Mouse (Mus musculus) lung, embryonic 14.5 days (tissue): ENCODE results near the gene Rhbdl1. TPM values are rescaled to one million over a fixed set of nuclear protein-coding genes. Genes with fewer than 3 reads are reported as not detected.

ENCODE experiments used
- ATAC-seq: fragments of 200-750 bp; cut with Nextera tagmentation; 2 replicates; pipeline ENCODE4 v1.8.0; 2017; ENCODE audit warnings: mild to moderate bottlenecking, moderate TSS enrichment, moderate library complexity; ENCODE audit not compliant: insufficient read depth
- DNase-seq: peaks from one replicate; pipeline ENCODE4 v3.0.0-alpha.2; 2015
- H3K27ac ChIP-seq: fragments of 300-500 bp; sonication (generic); 2 replicates; pipeline ENCODE4 v1.5.1; 2014; ENCODE audit warnings: low read depth, mild to moderate bottlenecking, moderate library complexity
- H3K27me3 ChIP-seq: fragments of 300-500 bp; sonication (generic); 2 replicates; pipeline ENCODE4 v1.6.1; 2014; ENCODE audit warnings: low read length, control low read depth; ENCODE audit not compliant: insufficient read depth
- H3K36me3 ChIP-seq: fragments of 300-500 bp; sonication (generic); 2 replicates; pipeline ENCODE4 v1.6.1; 2014; ENCODE audit warnings: control low read depth; ENCODE audit not compliant: insufficient read depth
- H3K4me1 ChIP-seq: fragments of 300-500 bp; sonication (generic); 2 replicates; pipeline ENCODE4 v1.6.1; 2014; ENCODE audit warnings: antibody characterized with exemption, control low read depth; ENCODE audit not compliant: insufficient read depth
- H3K4me2 ChIP-seq: fragments of 300-500 bp; sonication (generic); 2 replicates; pipeline ENCODE4 v1.6.1; 2014; ENCODE audit warnings: mild to moderate bottlenecking
- H3K4me3 ChIP-seq: fragments of 300-500 bp; sonication (generic); 2 replicates; pipeline ENCODE4 v1.5.1; 2014; ENCODE audit warnings: low read depth, low read length
- H3K9ac ChIP-seq: fragments of 300-500 bp; sonication (generic); 2 replicates; pipeline ENCODE4 v1.6.1; 2014
- H3K9me3 ChIP-seq: fragments of 300-500 bp; sonication (generic); 2 replicates; pipeline ENCODE4 v1.6.1; 2016; ENCODE audit warnings: low read depth, low read length, control low read depth
- CTCF ChIP-seq: IDR thresholded peaks from 2 replicates; pipeline ENCODE4 v1.5.1; 2016; ENCODE audit warnings: antibody characterized with exemption, low read depth
- WGBS: fragments of 180-500 bp; shearing (Covaris S2); extraction: QIAGEN DNeasy Blood & Tissue Kit; methylation state at CpG from one replicate; pipeline ENCODE4 v1.1.7; 2014; 5-methylcytosine and 5-hydroxymethylcytosine counted together
- polyA plus RNA-seq: library from polyadenylated mRNA; unstranded; fragments of >200 nt; fragmentation: Nextera tagmentation; extraction: Ambion mirVana; gene quantifications from 2 replicates; pipeline ENCODE4 v1.2.1, GENCODE M21; 2014

The Rhbdl1 gene
- polyA plus RNA-seq, 1 experiment from 2014 or later, result 2.0 TPM

DNA sequence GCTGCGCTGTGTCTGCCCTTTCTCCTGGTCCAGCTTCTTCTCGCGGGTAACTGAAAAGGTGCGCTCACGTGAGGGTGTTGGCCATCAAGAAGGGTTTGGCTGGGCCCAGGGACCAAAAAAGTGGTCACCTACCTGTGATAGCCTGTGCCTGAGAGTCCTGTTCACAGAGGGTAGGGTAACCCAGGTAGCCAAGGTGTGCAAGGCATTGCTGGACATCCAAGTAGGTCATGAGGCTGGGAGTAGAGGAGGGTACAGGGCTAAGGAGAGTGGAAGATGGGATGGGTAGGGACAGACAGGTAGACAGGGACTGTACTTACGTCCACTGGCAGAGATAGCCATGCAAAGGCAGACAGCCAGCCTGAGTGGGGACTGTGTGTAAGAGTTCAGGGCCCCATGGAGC lies 3.4 kb upstream of the Rhbdl1 start:
- DNase-seq, result no peak
- TF ChIP-seq CTCF, result no peak
- 94% methylated on average over 6 of the region's 6 CpGs for WGBS
- Histone ChIP-seq H3K4me1 (peaks cover 24% of the 10 kb centered on the region), H3K4me3 (no peak overlapping the region), H3K9ac (no peak overlapping the region), H3K36me3 (peaks cover 52% of the 10 kb centered on the region), H3K4me2 (no peak overlapping the region), H3K27ac (no peak overlapping the region), H3K9me3 (no peaks in the 10 kb centered on the region), H3K27me3 (no peaks in the 10 kb centered on the region)
- no peak for ATAC-seq

DNA sequence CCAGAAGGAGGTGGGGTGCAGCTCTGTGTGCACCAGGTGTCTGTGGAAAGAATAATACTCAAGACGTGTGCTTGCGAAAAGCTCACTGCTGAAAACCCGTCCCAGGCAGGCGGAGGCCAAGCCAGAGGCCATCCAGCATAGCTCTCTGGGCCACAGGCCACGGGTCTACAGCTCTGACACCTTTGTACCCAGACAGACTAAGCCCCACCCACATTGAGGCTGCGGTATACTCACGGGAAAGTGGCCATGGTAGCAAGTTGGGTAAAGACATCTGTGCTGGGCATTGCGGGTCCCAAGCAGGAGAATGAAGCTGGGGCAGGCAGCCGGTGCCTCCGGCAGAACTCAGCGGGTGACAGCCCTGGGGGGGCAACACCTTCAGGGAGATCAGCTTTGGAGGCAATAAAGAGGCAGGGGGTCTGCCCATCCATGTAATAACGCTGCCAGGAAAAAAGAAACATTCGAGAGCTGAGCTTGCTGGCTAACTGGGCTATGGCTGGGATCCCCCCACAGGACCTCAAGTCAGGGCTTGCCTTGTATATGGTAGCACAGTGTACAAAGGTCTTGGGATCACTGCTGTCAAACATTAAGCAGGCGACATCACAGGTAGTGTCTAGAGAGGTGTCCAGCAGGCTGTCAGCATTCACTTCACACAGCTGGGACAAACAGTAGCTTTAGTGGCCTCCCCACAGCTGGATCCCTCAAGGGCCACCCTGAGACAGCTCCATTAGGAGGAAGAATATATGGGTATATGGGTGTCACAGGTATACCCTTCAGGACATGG lies 2.5 kb upstream of the Rhbdl1 start:
- no peak for DNase-seq
- peaks cover 24% of the 10 kb centered on the region for H3K4me1 ChIP-seq
- H3K27me3 ChIP-seq, result no peaks in the 10 kb centered on the region
- H3K9ac ChIP-seq, result no peak overlapping the region
- no peak overlapping the region for H3K4me3 ChIP-seq
- ATAC-seq, result no peak
- H3K9me3 ChIP-seq, result no peaks in the 10 kb centered on the region
- peaks cover 60% of the 10 kb centered on the region for H3K36me3 ChIP-seq
- no peak for TF ChIP-seq CTCF
- no peak overlapping the region for H3K4me2 ChIP-seq
- WGBS, result 80% methylated on average over 14 of the region's 14 CpGs
- H3K27ac ChIP-seq, result no peak overlapping the region

DNA sequence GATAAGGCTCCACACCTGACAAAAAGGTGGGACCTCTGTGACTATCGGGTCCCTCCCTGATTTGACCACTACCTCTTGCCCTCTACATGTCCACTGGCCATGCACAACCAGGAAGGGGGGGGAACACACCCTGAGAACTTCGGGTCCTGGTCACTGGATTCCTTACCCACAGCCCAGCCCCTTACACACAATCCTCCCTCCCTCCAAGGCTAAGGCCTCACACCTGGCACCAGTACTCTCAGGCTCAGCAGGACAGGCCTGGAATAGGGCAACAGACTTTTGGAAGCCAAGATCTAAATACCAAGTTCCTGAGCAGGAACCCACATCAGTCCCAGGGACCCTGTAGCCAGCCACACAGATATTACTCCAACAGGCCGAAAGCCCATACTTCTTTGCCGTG lies 1.8 kb upstream of the Rhbdl1 start:
- 83% methylated on average over 4 of the region's 4 CpGs for WGBS
- no peak overlapping the region for H3K9ac ChIP-seq
- no peak for TF ChIP-seq CTCF
- H3K27me3 ChIP-seq, result no peaks in the 10 kb centered on the region
- H3K4me3 ChIP-seq, result no peak overlapping the region
- no peak overlapping the region for H3K27ac ChIP-seq
- peaks cover 63% of the 10 kb centered on the region for H3K36me3 ChIP-seq
- ATAC-seq (no peak), DNase-seq (no peak)
- H3K4me1 ChIP-seq, result peaks cover 31% of the 10 kb centered on the region
- H3K9me3 ChIP-seq, result no peaks in the 10 kb centered on the region
- H3K4me2 ChIP-seq, result no peak overlapping the region

DNA sequence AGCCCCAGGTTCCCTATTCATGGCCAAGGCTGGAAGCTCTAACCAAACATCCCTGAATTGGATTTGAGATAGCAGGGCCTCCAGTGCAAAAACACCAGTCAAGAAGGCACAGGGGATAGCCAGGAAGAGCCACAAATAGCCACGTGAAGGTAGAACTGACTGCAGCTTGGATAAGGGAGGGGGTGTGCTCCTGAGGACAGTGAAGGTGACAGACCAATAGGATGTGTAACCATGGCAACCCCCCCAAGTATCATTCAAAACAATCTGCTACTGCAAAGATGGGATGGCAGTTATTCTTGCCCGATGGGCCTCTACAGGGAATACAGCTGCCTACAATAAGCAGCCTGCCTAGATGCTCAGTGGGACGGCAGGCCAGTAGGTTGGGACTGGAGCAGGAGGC lies 438 bp upstream of the Rhbdl1 start:
- TF ChIP-seq CTCF, result no peak
- H3K27me3 ChIP-seq, result no peaks in the 10 kb centered on the region
- ATAC-seq (no peak), DNase-seq (peak; percentile 14)
- peaks cover 59% of the 10 kb centered on the region for H3K36me3 ChIP-seq
- H3K27ac ChIP-seq, result no peak overlapping the region
- 51% methylated on average over 3 of the region's 3 CpGs for WGBS
- H3K4me3 ChIP-seq, result no peak overlapping the region
- H3K9me3 ChIP-seq, result no peaks in the 10 kb centered on the region
- peak overlapping the region; percentile 74 for H3K4me2 ChIP-seq
- no peak overlapping the region for H3K9ac ChIP-seq
- peaks cover 26% of the 10 kb centered on the region for H3K4me1 ChIP-seq

DNA sequence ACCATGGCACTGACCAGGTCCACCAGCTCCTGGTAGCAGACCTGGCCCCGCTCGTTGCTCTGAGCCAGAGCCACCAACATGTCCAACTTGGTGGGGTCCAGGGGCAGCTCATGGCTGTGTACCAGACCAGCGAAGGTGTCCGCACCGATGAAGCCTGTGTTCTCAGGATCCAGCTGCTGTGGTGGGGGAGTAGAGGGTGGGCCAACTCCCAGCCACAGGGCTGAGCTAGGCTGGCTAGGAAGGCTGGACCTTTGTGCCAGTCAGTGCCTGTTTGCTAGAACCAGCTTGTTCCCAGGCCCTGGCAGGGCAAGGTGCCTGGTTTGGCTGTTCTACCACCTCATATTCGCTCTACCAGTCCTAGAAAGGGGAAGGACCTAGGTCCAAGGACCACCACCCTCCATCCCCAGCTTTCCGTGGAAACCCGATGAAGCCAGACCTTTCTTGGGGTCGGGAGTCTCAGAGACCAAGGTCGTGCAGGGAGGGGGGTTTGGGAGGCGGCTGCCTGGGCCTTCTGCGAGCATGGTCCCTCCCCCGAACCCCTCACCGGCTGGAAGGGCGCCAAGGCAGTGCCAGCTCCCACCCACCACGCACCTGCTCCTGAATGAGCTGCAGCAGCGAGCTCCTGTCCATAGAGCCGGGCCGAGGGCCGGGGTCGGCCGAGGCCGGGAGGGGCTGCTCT lies 559 bp downstream of the Rhbdl1 start:
- ATAC-seq, result no peak
- Histone ChIP-seq H3K4me3 (peak overlapping the region; percentile 34), H3K4me2 (peak overlapping the region; percentile 74), H3K27me3 (no peaks in the 10 kb centered on the region), H3K4me1 (peaks cover 31% of the 10 kb centered on the region), H3K9ac (peak overlapping the region; percentile 53), H3K9me3 (no peaks in the 10 kb centered on the region), H3K36me3 (peaks cover 55% of the 10 kb centered on the region), H3K27ac (peak overlapping the region; percentile 30; the same call in 1 of the 2 replicates)
- DNase-seq, result no peak
- 19% methylated on average over 23 of the region's 23 CpGs for WGBS
- no peak for TF ChIP-seq CTCF

DNA sequence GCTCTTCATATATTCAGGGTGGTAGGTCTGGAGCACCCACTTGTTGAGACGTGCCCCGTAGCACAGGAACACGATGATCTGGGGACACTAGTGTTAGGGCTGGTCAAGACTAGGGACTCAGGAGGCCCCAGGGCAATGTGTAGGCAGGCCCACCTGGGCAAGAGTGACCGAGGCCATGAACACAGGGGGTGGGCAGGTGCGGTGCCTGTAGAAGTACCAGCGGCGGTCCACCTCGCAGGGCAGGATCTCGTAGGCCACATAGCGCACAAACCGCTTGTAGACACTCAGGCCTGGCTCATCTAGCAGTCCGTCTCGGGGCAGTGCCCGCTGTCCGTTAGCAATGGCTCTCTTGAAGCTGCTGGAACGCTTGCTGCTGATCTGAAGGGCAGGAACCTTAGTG lies 1.3 kb downstream of the Rhbdl1 start:
- DNase-seq (no peak), ATAC-seq (no peak)
- H3K9ac ChIP-seq, result no peak overlapping the region
- peaks cover 37% of the 10 kb centered on the region for H3K4me1 ChIP-seq
- peaks cover 55% of the 10 kb centered on the region for H3K36me3 ChIP-seq
- H3K9me3 ChIP-seq, result no peaks in the 10 kb centered on the region
- no peak overlapping the region for H3K27ac ChIP-seq
- no peaks in the 10 kb centered on the region for H3K27me3 ChIP-seq
- TF ChIP-seq CTCF, result no peak
- H3K4me2 ChIP-seq, result peak overlapping the region; percentile 4; the same call in 1 of the 2 replicates
- H3K4me3 ChIP-seq, result no peak overlapping the region
- 90% methylated on average over 16 of the region's 16 CpGs for WGBS

DNA sequence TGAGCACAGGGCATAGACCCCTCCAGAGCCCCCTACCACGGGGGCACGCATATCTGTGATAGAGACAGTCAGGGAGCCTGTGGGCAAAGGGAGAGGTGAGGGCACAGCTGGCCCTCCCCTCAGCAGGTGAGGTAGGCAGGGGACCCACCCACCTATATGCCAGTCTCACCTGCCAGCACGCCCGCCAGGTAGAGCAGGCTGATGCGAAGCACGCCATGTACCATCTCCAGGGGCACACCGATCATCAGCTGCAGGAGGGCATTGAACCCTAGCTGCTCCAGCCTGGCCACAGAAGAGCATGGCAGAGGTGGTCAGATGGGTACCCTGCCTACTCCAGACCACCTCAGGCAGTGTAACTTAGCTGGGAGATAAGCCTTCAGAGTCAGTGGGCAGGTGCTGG lies 1.8 kb downstream of the Rhbdl1 start:
- H3K27ac ChIP-seq, result no peak overlapping the region
- peak overlapping the region; percentile 89; the same call in 1 of the 2 replicates for H3K4me2 ChIP-seq
- H3K9ac ChIP-seq, result no peak overlapping the region
- no peak for TF ChIP-seq CTCF
- DNase-seq (no peak), ATAC-seq (no peak)
- 94% methylated on average over 7 of the region's 7 CpGs for WGBS
- no peaks in the 10 kb centered on the region for H3K9me3 ChIP-seq
- peaks cover 55% of the 10 kb centered on the region for H3K36me3 ChIP-seq
- H3K4me1 ChIP-seq, result peaks cover 37% of the 10 kb centered on the region
- no peaks in the 10 kb centered on the region for H3K27me3 ChIP-seq
- H3K4me3 ChIP-seq, result peak overlapping the region; percentile 82
